Mouse (Mus musculus): Measurements from ENCODE around the gene Ppard.

Gene Ppard

GRCm38 (mm10) chr17:28277226-28277625 lies 44.7 kb downstream of the Ppard start:
- in situ Hi-C loops (cut with MboI; ENCODE audit: low pct_unique_long_range_greater_than_20kb in 1 of 2, low sequenced_read_pairs in 2 of 2, unreplicated experiment in 1 of 2): no loop called here

- in situ Hi-C loops (cut with MboI; ENCODE audit: low pct_unique_long_range_greater_than_20kb in 1 of 2, low sequenced_read_pairs in 2 of 2, unreplicated experiment in 1 of 2): no loop called here
Measured at GRCm38 (mm10) chr17:28277721-28278120, 45.2 kb downstream of the Ppard start.

GRCm38 (mm10) chr17:28278156-28278555 lies 45.7 kb downstream of the Ppard start:
- in situ Hi-C loops (cut with MboI; ENCODE audit: low pct_unique_long_range_greater_than_20kb in 1 of 2, low sequenced_read_pairs in 2 of 2, unreplicated experiment in 1 of 2): no loop called here

GRCm38 (mm10) chr17:28279236-28279635 lies 46.7 kb downstream of the Ppard start:
- in situ Hi-C loops (cut with MboI; ENCODE audit: low pct_unique_long_range_greater_than_20kb in 1 of 2, low sequenced_read_pairs in 2 of 2, unreplicated experiment in 1 of 2): no loop called here

- in situ Hi-C loops (cut with MboI; ENCODE audit: low pct_unique_long_range_greater_than_20kb in 1 of 2, low sequenced_read_pairs in 2 of 2, unreplicated experiment in 1 of 2): no loop called here
Measured at GRCm38 (mm10) chr17:28279780-28280422, 47.4 kb downstream of the Ppard start.

GRCm38 (mm10) chr17:28280423-28280800 lies 47.9 kb downstream of the Ppard start:
- in situ Hi-C loops (cut with MboI; ENCODE audit: low pct_unique_long_range_greater_than_20kb in 1 of 2, low sequenced_read_pairs in 2 of 2, unreplicated experiment in 1 of 2): no loop called here

GRCm38 (mm10) chr17:28280831-28281377 lies 48.4 kb downstream of the Ppard start:
- in situ Hi-C loops (cut with MboI; ENCODE audit: low pct_unique_long_range_greater_than_20kb in 1 of 2, low sequenced_read_pairs in 2 of 2, unreplicated experiment in 1 of 2): no loop called here

- in situ Hi-C loops (cut with MboI; ENCODE audit: low pct_unique_long_range_greater_than_20kb in 1 of 2, low sequenced_read_pairs in 2 of 2, unreplicated experiment in 1 of 2): no loop called here
Measured at GRCm38 (mm10) chr17:28281866-28282441, 49.5 kb downstream of the Ppard start.

- in situ Hi-C loops (cut with MboI; ENCODE audit: low pct_unique_long_range_greater_than_20kb in 1 of 2, low sequenced_read_pairs in 2 of 2, unreplicated experiment in 1 of 2): no loop called here
Measured at GRCm38 (mm10) chr17:28283199-28283598, 50.7 kb downstream of the Ppard start.

- in situ Hi-C loops (cut with MboI; ENCODE audit: low pct_unique_long_range_greater_than_20kb in 1 of 2, low sequenced_read_pairs in 2 of 2, unreplicated experiment in 1 of 2): no loop called here
Measured at GRCm38 (mm10) chr17:28286133-28286532, 53.6 kb downstream of the Ppard start.

- in situ Hi-C loops (cut with MboI; ENCODE audit: low pct_unique_long_range_greater_than_20kb in 1 of 2, low sequenced_read_pairs in 2 of 2, unreplicated experiment in 1 of 2): no loop called here
Measured at GRCm38 (mm10) chr17:28286964-28287363, 54.5 kb downstream of the Ppard start.

GRCm38 (mm10) chr17:28287578-28287977 lies 55.1 kb downstream of the Ppard start:
- in situ Hi-C loops (cut with MboI; ENCODE audit: low pct_unique_long_range_greater_than_20kb in 1 of 2, low sequenced_read_pairs in 2 of 2, unreplicated experiment in 1 of 2): no loop called here

GRCm38 (mm10) chr17:28287980-28288379 lies 55.5 kb downstream of the Ppard start:
- in situ Hi-C loops (cut with MboI; ENCODE audit: low pct_unique_long_range_greater_than_20kb in 1 of 2, low sequenced_read_pairs in 2 of 2, unreplicated experiment in 1 of 2): no loop called here

- in situ Hi-C loops (cut with MboI; ENCODE audit: low pct_unique_long_range_greater_than_20kb in 1 of 2, low sequenced_read_pairs in 2 of 2, unreplicated experiment in 1 of 2): no loop called here
Measured at GRCm38 (mm10) chr17:28290262-28290661, 57.8 kb downstream of the Ppard start.

GRCm38 (mm10) chr17:28290671-28291070 lies 58.2 kb downstream of the Ppard start:
- in situ Hi-C loops (cut with MboI; ENCODE audit: low pct_unique_long_range_greater_than_20kb in 1 of 2, low sequenced_read_pairs in 2 of 2, unreplicated experiment in 1 of 2): no loop called here

- in situ Hi-C loops (cut with MboI; ENCODE audit: low pct_unique_long_range_greater_than_20kb in 1 of 2, low sequenced_read_pairs in 2 of 2, unreplicated experiment in 1 of 2): no loop called here
Measured at GRCm38 (mm10) chr17:28291346-28291745, 58.8 kb downstream of the Ppard start.

- in situ Hi-C loops (cut with MboI; ENCODE audit: low pct_unique_long_range_greater_than_20kb in 1 of 2, low sequenced_read_pairs in 2 of 2, unreplicated experiment in 1 of 2): no loop called here
Measured at GRCm38 (mm10) chr17:28293716-28294115, 61.2 kb downstream of the Ppard start.

GRCm38 (mm10) chr17:28294449-28295333 lies 62.2 kb downstream of the Ppard start:
- in situ Hi-C loops (cut with MboI; ENCODE audit: low pct_unique_long_range_greater_than_20kb in 1 of 2, low sequenced_read_pairs in 2 of 2, unreplicated experiment in 1 of 2): no loop called here

- in situ Hi-C loops (cut with MboI; ENCODE audit: low pct_unique_long_range_greater_than_20kb in 1 of 2, low sequenced_read_pairs in 2 of 2, unreplicated experiment in 1 of 2): no loop called here
Measured at GRCm38 (mm10) chr17:28298888-28299287, 66.4 kb downstream of the Ppard start.
